In genomic region chr3:129557048-129557447, GRCm38 (mm10) we compare ENCODE assay signal across 12 mouse cellular contexts.
"Had no signal": no experiment of that assay in that cellular context is flagged by ENCODE, and none has a peak within 500 bp of the region (broad histone marks: within the 10 kb centered on the region; RNA-seq: fewer than 3 reads in every experiment).

No protein-coding gene starts in this region.

- H3K9ac ChIP-seq: limb, embryonic 12.5 days; limb, embryonic 15.5 days; liver, embryonic 12.5 days; liver, embryonic 15.5 days had no signal

- ATAC-seq: intestine, postnatal 0 days; liver, embryonic 12.5 days had no signal

- H3K27me3 ChIP-seq: limb, embryonic 12.5 days; limb, embryonic 15.5 days; liver, embryonic 12.5 days; liver, embryonic 15.5 days had no signal

- H3K4me2 ChIP-seq: limb, embryonic 12.5 days; limb, embryonic 15.5 days; liver, embryonic 12.5 days; liver, embryonic 15.5 days; midbrain, embryonic 11.5 days had no signal

- H3K27ac ChIP-seq: limb, embryonic 12.5 days; limb, embryonic 15.5 days; liver, embryonic 12.5 days; liver, embryonic 15.5 days had no signal

- H3K4me3 ChIP-seq: limb, embryonic 12.5 days; limb, embryonic 15.5 days; liver, embryonic 12.5 days; liver, embryonic 15.5 days had no signal

- H3K9me3 ChIP-seq: limb, embryonic 12.5 days; limb, embryonic 15.5 days; liver, embryonic 12.5 days; liver, embryonic 15.5 days had no signal

- H3K36me3 ChIP-seq: liver, embryonic 12.5 days; liver, embryonic 15.5 days had no signal

- DNase-seq: kidney, postnatal 14 days; left cerebral cortex, postnatal 4 days; lung, adult 2 months; lung, postnatal 14 days; lung, postnatal 4 days; midbrain, embryonic 14.5 days had no signal
